Mouse (Mus musculus) ovary, postnatal 10 days (tissue): ENCODE data around the gene Atp6v1g2.

Source experiments
- DNase-seq: peaks from one replicate; pipeline ENCODE4 v3.0.0; 2022; ENCODE audit warnings: low spot score

Gene Atp6v1g2

DNA sequence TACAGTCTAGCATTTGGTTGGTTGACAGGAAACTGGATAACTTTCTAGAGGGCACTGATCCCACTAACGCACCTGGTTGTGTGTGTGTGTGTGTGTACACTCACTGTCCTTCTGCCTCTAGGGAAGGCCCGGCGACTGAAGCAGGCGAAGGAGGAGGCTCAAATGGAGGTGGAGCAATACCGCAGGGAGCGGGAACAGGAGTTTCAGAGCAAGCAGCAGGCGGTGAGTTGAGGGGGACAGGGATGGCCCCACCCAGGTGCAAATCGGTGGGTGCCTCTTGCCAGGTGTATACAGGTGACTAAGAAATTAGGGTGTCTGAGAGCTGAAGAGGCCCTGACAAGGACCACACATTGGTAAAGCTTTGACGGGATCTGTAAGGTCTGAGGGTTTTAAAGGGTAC lies 3.5 kb downstream of the Atp6v1g2 start:
- DNase-seq = no peak

DNA sequence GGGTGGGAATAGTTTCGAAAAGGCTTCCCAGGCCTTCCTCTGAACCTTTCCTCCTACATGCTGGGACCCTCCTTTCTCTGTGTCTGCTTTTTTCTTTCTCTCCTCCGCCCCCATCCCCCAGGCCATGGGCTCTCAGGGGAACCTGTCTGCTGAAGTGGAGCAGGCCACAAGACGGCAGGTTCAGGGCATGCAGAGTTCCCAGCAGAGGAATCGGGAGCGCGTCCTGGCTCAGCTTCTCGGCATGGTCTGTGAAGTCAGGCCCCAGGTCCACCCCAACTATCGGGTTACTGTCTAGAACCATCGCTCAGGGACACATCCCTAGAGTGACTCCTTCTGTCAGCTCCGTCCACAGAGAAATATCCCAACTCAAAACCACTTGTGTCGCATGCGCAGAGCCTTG lies 4.0 kb downstream of the Atp6v1g2 start:
- no peak for DNase-seq

DNA sequence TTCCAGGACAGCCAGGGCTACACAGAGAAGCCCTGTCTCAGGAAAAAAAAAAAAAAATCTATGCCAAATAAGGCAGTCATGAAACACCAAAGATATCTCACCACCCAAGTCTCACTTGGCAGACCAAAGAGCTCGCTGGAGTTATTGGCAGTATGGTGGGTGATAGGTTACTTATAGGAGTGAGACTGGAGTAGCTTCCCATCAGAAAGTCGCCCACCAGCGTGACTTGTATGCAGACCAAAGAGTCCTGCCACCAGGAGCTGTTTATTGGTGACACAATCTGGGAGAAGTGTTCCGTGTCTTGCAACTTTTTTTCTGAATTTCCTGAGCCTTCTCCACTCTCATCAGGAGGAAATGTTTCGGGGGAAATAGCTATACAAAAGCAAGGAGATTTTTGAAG lies 6.2 kb downstream of the Atp6v1g2 start:
- no peak for DNase-seq

DNA sequence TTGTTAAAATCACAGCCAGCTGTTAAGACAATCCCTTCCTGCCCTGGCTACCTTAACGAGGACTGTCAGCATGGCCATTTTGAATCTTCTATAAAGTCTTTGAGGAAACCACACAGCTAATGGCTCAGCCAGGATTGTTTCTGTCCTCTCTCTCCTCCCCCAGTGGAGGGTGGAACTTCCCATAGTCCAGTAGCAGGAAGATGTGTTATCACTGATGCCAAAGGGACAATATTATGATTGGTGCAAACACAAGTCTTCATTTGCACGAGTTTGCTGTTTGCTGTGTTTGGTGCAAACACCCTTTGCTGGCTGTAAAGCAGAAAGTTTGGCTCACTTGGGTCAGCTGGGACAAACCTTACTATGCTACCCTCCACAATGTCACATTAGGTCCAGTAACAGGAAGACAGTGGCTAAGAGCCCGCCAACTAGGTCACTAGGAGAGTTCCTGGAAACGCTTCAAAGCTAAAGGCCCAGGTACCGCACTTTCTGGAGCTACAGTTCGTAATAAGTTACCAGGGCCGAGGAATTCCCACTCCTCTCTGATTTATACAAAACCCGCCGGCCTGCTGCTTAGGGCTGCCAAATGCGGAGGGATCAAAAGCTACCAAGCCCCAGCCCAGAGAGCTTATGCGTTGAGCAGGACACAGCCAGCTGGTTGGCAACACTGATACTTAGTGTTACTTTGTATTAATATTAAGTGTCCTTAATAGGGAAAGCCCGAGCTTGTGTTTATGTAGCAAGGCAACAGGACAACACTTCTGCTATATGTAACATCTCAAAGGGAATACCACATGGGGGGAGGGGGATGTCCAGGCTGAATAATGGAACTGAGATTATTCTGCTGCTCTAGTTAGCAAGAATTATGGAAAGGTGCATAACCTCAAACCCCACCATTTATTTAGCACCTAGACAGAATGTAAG lies 7.2 kb downstream of the Atp6v1g2 start:
- no peak for DNase-seq

DNA sequence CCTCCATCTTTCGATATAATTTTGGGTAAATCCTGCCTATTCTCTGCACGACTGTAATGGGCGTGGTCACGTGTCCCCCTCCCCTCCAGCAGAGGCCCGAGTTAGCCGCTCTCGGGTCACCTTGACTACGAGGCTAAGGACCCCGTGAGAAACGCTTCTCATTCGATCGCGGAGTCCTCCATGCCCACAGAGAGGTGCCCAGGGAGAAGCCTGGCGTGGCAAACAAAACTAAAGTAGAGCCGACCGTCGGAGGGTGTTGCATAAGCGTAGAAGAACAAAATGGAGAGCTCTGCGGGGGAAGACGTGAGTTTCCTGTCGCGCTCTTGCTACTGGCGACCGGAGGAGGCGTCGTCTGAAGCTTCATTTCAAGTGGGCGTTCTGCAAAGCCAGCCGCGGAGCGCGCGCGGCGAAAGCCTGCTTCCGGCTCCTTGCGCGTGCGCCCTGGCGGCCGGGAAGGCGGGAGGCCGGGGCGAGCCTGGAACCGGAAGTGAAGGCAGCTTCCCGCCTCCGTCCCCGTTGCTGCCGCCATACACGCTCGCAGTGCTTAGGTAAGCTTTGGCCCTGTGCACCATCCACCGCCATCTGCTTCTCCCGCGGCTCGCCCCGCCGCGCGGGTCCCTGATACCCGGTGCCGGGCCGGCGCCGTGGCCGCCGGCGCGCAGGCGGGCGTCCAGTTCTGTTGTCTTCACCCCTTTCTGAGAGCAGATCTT lies 8.0 kb downstream of the Atp6v1g2 start, which contains the start of gene Ddx39b:
Gene Ddx39b (plus strand): TSS at position 442 of the 710 bp plus-strand sequence.
- DNase-seq = peak; percentile 92

DNA sequence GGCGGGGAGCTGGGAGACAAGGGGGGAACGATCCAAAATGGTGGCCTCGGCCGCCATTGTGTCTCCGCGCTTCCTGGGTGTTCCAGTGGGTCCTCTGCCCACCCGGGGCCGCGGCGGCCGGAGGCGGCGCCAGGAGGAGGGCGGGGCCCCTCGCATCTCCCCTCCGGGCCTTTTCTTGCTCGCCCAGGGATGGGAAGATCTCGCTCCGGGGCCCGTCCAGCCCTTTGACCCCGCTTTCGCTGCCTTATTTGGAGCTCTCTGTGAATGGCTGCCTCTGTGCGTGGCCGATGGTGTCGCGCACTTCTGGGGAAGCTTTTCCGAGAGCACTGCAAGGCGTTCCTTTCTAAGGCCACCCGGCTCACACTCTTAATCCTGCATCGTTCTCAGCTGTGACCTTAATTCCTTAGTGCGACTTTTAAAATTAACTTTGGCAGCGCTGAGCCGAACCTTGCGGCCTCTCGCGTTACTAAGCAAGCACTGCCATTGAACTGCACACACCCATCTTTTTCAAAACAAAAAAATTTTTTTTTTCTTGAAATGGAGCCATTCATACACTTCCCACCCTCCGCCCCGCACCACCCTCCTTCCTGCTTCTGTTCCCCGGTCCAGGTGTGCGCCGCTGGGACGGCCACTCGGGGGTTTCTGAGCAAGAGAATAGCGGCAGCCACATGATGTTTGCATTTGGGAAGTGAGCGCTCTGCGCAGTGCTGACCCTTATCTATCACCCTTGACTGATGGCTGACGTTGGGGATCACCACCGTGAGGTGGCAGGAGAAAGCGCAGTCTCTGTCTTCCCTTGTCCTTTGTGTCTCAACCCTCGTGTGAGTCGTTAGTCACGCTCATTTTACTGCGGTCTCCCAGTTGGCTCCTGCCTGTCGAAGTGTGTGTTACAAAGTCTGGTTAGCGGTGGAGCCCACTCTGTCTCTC lies 8.8 kb downstream of the Atp6v1g2 start:
- no peak for DNase-seq

DNA sequence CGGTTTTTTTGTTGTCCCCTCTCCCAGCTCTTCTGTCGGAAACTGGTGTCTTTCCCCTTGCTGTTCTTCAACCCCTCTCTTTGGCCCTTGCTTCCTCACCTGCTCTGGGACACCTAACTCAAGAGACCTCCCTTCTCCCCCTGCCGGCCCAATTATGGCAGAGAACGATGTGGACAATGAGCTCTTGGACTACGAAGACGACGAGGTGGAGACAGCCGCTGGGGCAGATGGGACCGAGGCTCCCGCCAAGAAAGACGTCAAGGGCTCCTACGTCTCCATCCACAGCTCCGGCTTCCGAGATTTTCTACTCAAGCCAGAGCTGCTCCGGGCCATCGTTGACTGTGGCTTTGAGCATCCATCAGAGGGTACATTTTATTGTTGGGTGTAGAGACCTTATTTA lies 9.6 kb downstream of the Atp6v1g2 start:
- no peak for DNase-seq

DNA sequence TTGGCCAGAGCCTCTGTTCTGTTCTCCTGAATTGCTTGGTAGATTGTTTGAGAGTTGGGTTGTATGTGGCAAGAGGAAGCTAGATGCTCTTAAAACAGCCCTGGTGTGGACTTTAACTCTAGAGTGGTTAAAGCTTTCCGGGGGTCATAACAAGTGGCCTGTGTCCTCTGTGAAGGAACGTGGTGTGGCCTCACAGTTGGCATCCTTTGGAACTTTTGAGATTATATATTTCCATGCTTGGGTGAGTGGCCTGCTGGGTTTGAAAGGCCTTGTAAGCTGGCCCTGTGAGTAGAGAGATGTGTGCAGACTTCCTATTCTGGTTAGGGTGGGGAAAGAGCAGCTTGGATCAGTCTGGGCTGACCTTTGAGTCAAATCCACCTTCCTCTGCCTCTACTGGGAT lies 11.5 kb downstream of the Atp6v1g2 start:
- no peak for DNase-seq

DNA sequence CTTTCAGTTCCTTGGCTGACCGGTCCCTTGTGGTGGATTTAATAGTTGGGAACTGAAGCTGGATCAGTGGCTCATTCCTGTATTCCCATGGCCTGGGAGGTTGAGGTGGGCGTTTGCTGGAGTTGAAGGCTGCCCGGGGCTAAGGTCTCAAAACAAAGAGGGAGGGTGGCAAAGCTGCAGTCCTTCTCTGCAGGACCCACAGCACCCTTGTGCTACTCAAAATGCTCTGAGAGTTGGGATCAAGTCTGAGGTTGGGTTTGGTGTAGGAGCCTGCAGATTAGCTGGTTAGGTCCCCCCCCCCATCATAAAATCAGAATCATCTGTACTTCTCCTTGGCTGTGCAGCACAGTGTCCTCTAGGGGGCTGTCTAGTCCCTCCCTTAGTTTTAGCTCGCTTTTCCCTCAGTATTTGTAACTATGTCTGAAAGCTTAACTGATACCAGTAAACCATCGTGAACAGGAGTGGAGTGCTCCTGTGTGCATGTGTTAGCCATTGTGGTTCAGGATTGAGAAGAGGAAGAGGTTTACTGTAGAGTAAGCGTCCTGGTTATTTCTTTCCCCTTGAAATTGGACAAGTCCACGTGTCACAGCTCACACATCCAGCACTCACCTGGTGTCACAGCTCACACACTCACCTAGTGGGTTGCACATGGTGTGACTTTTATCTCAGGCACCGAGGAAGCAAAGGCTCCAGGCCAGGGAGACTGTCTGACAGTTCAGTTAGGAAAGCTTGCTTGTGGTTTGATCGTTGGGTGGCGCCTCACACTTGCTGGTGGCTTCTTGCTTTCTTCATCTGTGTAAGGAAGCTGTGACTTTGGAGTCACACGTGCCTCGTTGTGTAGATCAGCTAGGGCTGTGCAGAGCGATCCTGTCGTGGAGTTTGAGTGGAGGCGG lies 12.5 kb downstream of the Atp6v1g2 start:
- DNase-seq = no peak

DNA sequence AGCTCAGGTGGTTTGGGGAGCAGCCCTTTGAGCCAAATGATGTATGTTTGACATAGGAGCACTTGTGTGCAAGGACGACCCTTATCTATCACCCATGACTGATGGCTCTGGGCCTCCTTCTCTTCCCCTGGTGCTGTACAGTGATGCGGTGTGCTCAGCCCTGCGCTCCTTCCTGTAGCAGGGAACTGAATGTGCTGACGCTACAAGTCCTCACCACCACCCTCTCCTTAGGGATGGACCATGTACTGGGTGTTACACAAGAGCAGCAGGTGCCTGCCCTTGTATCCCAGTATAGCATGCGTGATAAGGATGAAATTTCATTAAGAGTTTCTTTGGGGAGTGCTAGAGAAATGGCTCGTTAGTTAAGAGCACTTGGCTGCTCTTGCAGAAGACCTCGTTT lies 13.7 kb downstream of the Atp6v1g2 start:
- no peak for DNase-seq

DNA sequence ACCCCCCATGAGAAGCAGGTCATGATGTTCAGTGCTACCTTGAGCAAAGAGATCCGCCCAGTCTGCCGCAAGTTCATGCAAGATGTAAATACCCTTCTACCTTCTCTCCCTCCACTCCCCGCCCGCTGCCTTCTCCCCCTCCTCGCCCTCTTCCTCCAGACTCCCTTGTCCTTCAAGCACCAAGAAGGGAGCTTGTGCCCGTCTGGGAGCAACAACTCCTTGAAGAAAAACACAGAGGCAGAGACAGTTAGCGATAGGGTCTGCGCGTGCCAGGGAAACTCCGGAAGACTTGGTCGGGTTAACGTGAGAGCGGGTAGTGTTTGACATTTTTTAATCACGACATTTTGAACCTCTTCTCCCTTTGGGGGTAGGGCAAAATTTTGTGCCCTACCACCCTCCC lies 15.5 kb downstream of the Atp6v1g2 start:
- no peak for DNase-seq

DNA sequence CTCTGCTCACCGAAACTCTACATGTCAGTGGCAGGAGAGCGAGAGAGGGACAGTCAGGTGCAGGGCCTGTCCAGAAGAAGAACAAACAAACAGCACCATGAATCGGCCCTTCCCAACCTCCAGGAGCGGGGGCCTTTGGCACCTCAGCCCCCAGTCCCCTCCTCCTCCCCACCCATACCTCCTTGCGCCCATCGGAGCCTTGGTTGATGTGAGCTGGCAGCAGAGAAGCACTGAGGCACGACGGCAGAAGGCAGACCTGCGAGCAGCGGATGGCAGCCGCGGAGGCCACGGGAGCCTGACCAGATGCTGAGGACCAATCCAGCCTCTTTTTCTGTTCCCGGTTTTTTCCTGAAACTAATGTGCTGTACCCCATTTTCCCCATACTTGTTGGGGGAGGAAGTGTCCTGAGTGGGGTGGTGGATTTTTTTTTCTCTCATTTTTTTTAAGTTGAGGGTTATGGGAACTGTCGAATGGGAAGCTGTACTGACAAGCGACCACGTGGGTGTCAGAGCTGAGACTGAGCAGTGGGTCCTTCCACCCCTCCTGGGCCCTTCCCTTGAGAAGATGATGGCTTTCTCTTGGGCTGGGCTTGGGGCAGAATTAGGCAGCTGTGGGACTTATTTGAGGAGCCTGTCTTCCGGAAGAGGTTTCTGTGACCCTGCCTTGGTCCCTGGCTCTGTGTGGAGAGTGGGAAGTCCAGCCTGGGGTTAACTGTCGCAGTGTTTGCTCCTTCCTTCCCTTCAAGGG lies 16.2 kb downstream of the Atp6v1g2 start:
- DNase-seq = no peak

DNA sequence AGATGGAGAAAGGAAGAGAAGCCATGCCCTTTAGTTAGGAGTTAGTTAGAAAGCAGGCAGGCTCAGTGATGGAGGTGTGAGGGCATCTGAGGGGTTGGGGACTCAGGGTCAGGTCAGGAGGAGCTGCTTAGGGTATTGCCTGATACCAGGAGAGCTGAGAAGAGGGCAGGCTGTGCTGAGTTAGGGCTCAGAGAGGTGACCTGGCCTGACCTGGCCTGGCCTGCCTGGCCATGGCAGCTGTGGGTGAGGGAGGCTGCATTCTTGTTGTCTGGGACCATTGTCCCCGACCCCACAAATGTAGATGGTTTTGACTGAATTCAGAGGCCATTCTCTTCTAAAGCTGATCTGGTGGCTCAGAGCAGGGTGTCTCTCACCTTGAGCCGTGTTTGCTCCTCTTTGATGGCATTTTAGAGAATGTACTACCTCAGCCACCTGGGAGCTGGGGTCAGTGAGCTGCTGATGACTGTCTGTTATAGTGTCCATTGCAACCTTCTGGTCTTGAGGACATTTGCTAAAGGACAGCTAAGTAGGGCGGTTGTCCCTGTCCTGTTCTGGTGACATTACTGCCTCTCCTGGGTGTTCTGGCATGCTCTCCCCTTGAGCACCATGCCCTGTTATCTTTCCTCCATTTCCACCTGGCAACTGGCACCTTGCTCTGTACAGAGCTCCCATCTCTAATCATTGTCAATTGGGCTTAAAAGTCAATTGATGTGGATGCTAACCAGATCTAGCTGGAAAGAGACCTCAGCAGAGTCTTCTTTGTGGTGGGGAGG lies 17.1 kb downstream of the Atp6v1g2 start:
- no peak for DNase-seq

DNA sequence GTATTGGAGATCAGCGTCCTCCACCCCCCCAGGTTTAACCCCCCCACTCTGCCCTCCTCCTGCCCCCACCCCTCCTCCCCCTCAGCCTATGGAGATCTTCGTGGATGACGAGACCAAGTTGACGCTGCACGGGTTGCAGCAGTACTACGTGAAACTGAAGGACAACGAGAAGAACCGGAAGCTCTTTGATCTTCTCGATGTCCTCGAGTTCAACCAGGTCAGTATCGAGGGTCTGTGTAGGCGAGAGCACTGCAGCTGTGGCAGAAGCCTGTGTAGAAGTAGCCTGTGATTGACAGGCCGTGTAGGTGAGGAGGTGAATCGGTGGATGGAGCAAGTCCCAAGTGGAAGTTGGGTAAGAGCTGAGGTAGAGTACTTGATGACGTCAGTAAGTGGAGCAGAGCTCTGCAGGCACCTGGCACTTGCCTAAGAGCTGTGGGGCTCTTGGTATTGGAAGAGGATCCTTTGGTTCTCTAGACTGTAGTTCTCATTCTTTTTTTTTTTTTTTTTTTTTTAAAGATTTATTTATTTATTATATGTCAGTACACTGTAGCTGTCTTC lies 17.8 kb downstream of the Atp6v1g2 start:
- DNase-seq = no peak

DNA sequence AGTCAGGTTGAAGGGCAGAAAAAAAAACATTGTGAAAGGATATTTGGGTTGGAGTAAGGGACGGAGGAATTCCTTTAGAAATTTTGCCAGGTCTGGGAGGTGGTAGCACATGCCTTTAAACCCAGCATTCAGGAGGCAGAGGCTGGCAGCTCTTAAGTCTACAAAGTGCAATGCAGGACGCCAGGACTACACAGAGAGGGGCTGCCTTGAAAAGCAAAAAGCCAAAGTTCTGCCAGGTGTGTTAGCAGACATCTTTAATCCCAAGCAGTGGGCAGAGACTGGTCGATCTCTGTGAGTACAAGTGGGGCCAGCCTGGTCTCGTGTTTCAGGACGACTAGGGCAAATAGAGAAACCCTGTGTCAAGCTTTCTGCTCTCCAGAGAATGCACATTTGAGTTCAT lies 18.5 kb downstream of the Atp6v1g2 start:
- DNase-seq = no peak

DNA sequence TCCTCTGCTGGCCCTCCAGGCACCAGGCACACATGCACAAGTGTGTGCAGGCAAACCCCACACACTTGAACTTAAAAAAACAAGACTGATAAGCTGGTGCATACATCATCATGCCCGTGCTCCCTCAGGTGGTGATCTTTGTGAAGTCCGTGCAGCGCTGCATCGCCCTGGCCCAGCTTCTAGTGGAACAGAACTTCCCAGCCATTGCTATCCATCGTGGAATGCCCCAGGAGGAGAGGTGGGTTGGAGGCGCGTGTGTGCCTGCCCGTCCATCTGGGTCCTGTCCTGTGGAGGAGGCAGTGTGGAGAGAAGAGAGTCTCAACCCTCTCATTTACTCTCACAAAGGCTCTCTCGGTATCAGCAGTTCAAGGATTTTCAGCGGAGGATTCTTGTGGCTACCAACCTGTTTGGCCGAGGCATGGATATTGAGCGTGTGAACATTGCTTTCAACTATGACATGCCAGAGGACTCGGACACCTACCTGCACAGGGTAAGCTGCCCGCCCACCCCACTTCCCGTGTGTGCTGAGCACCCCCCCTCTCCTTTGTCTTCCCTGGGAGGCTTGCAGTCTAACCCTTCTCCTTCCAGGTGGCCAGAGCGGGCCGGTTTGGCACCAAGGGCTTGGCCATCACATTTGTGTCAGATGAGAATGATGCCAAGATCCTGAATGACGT lies 19.3 kb downstream of the Atp6v1g2 start:
- no peak for DNase-seq

DNA sequence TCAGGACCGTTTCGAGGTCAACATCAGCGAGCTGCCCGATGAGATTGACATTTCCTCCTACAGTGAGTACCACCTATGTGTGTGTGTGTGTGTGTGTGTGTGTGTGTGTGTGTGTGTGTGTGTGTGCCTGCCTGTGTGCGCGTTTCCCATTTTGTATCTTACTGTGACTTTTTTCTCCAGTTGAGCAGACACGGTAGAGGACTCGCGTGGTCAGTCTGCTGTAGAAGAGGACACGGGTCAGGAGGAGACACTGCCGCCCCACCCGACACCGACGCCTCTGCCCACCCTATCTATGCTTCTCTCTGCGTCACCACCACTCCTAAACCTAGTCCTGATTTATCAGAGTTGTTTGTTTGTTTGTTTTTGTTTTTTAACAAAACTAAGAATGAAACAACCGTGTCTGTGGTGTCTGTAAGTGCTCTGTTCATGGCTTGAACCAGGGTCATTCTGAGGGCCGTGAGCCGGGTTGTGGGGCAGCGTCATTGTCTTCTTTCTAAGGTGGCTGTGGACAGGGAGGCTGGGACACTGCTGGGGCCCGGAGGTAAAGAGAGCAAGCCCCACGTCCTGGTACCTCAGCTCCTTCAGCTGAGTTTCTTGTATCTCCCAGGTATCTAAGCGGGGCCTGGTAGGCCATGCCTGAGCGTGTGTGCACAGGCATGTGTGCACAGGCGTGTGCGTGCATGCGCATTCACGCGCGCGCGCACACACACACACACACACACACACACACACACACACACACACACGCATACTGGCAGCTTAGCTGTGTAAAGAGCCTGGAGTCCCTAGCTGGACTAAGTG lies 20.0 kb downstream of the Atp6v1g2 start:
- no peak for DNase-seq
